Mouse (Mus musculus) liver, embryonic 14.5 days (tissue): ENCODE results near the gene Rasal1.

Experiments
- CTCF ChIP-seq: IDR thresholded peaks from 2 replicates; pipeline ENCODE4 v1.5.1; 2016; ENCODE audit warnings: antibody characterized with exemption, low read depth, control low read depth
- EP300 ChIP-seq: IDR thresholded peaks from 2 replicates; pipeline ENCODE4 v1.6.1; 2016; ENCODE audit warnings: antibody characterized with exemption, low read depth

GRCm38 (mm10) chr5:120703660-120704059 is 55.0 kb downstream of the Rasal1 start:
- no peak for TF ChIP-seq EP300
- TF ChIP-seq CTCF: no peak
